Mouse (Mus musculus): ENCODE measurements around the gene Plxnb2. TPM values are rescaled to one million over a fixed set of nuclear protein-coding genes. Genes with fewer than 3 reads are reported as not detected.
A peak's percentile ranks its signal among the peaks of the same experiment; 100 is the strongest.

The Plxnb2 gene
- total RNA-seq (2014; fragmentation: Nextera tagmentation): 19.1 and 23.4 TPM in 2 replicates
- total RNA-seq (2017): 11.0 and 14.7 TPM in 2 replicates

DNA sequence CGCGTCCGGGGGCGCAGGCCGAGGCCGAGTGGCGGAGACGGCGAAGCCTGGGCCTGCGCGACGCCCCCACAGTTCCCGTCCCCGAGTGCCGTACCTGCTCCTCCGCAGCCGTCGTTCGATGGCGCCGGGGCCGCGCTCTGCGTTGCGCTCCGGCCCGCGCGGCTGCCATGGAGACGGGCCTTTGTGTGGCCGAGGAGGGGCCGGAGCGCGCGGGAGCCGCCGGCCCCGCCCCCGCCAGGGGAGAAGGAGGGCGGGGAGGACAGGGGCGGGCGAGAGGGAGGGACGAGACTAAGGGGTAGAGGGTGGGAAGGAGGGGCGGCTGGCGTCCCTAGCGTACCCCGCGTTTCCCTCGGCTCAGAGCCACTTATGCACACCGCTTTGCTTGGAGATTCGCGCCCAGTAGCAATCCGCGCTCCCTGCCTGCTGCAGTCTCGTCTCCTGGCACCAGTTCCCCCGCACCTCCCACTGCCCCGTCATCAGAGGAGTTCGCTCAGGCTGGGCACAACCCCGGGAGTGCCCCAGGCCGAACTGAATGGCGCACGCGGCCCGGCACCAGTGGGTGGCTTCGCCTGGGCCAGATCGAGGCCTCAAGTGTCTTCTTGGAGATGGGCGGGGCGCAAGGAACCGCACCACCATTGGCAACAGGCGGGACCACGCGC, at the start of gene Plxnb2:
Gene Plxnb2, minus strand, starts transcription at position 218 of the 659 bp plus-strand sequence.
- ATAC-seq (replicated peaks; ENCODE audit: poor library complexity, severe bottlenecking): peak; percentile 14

DNA sequence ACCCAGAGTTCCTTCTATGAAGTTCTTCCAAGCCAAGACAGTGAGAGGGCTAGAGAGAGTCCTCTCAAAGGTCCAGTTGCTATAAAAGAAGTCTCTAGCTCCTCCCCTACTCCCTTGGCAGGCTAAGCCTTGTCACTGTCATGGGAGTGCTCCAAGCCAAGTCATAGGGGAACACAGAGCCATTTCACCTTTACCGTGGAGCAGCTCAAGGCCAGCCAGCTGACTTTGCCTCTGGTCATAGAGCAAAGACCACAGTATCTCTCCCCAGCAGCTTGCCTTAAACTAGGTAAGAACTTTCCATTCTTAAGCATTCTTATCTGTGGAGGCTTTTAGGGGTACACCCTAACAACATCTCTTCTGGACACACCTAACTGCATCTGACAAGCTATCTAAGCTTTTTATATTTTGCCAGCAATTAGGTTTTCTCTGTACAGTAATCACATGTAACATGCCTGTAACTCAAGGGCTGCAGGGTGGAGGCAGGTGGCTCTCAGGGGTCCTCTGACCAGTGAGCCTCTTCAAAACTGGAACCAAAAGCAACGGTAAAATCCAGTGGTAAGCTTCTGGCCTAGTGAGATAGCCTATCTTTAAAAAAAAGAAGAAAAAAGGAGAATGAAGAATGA, 35.1 kb upstream of the Plxnb2 start:
- no peak for ATAC-seq (replicated peaks; ENCODE audit: poor library complexity, severe bottlenecking)

DNA sequence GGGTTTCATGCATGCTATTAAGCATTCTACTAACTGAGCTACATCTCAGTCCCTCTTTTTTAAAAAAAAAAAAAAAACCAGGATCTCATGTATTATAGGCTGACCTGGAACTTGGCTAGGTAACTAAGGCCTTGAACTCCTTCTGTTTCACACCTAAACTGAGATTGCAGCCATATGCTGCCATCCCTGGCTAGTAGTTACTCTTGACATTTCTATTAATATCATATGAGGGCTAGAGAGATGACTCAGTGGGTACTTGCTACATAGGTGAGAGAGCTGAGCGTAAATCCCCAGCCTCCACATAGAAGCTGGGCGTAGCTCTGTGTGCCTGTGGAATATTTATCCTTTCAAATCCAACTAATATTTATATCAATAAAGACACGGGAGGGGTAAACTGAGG, 34.4 kb upstream of the Plxnb2 start:
- ATAC-seq (replicated peaks; ENCODE audit: poor library complexity, severe bottlenecking): no peak

DNA sequence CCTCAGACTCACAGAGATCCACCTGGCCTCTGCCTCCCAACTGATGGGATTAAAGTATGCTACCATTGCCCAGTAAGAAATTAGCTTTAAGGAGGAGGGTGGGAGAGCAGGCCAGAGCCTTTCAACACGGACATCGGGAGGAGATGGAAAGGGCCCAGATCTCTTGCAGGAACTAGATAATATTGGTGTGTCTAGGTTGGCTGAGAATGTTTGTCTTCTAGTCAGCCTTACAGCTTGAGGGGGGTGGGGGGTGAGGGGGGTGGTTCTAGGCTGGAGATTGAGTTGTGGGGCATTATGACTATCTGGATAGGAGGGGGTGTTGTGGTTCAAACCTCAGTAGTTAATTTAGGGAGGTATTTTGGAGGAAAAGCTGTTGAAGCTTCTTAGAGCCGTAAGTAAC, 32.9 kb upstream of the Plxnb2 start:
- no peak for ATAC-seq (replicated peaks; ENCODE audit: poor library complexity, severe bottlenecking)

DNA sequence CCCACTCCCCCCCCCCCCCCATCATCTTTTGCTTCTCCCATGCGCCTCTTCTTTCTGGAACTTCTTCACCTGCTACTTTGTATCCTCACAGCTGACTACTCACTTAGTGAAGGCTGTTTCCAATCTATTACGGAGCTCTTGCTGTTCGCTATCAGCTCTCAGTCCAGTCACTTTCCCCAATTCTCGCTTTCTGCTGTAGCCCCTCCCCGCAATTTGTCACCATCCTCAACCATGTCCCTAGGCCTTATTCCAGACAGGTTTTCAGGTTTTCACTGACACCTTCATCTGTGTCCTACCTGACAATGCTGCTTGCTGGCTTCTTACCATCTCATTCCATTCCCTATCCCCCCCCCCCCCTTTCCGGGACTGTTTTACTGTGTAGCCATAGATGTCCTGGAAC, 31.9 kb upstream of the Plxnb2 start:
- no peak for ATAC-seq (replicated peaks; ENCODE audit: poor library complexity, severe bottlenecking)

DNA sequence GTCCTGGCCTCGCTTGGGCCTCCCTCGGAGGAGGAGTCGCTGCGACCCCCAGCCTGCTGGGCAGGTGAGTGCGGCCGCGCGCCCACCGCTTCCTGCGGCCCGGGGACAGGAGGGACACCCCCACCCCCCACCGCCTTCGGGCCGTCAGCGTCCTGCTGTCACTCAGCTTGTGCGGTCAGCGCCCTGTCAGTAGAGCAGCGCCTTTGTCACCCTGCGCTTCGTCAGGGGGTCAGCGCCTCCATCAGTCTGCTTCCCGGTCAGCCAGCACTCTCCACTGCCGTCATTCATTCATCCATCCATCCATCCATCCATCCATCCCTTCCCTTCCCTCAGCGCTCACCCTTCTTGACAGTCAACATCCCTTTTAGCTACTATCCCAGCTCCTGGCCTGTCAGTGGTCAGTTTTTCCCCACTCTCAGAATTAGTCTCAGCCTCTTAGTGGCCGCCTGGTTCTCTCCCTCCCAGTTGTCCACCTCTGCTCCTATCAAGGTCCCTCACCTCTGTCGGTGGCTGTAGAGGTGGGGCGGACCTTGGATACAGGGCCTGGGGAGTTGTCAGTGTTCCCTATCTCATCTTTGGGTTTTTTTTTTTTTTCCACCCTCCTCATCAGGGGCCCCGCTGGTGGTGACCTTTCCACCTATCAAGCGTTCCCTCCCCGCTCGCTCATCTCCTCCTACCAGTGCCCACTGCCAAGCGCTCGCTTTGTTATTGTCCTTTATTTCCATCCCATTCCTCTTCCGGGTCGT, 31.3 kb upstream of the Plxnb2 start:
- peak; percentile 23 for ATAC-seq (replicated peaks; ENCODE audit: poor library complexity, severe bottlenecking)

DNA sequence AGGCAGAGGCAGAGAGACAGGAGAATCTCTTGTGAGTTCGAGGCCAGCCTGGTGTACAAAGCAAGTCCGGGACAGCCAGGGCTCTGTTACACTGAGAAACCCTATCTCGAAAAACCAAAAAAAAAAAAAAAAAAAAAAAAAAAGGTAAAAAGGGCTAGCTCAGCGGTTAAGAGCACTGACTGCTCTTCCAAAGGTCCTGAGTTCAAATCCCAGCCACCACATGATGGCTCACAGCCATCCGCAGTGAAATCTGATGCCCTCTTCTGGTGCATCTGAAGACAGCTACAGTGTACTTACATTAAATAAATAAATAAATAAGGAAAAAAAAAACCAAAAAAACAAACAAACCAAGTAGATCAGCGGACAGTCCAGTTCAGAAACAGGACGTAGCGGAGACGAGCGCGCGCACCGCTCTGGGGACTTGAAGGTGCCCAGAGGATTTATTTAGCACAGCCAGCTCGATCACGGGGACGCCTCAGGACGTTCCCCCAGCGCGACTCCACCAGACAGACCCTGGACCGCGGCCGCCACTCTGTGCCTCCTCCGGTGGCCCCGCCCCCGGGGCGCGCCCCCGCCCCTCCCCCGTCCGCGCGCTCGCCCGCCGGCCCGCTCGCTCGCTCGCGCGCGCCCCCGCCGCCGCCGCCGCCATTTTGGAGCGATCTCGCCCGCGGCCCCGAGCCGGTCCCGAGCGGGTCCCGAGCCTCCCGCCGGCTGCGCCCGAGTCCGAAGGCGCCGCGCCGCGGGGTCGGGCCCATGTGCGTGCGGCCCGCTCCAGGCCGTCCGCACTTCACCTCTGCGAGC, 30.5 kb upstream of the Plxnb2 start, which contains the start of gene Ppp6r2:
Gene Ppp6r2, plus strand, starts transcription at position 639 of the 801 bp plus-strand sequence.
- peak; percentile 70 for ATAC-seq (replicated peaks; ENCODE audit: poor library complexity, severe bottlenecking)

DNA sequence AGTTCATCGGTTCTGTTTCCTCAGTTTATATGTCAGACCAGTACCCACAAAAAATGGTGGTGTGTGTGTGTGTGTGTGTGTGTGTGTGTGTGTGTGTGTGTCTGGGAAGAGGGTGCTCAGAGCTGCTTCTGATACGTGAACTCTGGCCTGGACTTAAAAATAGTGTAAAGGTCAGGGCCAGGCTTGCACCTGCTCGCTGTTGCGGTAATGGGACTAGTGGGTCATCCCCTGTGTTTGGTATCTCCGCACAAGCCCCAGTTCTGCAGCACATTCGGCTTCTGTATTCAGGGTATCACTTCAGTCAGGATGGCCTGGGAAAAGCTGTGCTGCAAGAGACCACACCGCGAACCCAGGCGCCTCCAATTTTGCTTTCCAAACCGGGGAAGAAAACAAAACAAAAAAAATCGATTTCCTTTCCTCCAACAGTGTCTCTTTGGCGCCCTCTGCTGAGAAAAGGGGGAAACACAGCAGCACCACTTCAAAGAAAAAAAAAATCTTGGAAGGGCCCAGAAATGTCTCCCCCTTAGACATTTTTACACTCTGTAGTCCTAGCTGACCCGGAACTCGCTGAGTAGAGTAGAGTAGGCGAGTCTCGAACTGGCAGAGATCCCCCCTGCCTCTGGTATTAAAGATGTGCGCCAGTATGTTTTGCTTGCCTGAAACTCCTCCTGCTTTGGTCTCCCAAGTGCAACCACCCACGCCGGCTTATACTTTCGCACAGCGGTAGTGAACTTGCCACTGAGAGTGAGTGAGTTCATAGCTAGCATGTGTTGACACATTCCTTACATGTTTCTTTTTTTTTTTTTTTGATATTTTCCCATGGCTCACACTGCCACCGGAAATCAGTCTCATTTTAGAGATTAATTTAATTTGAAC, 29.5 kb upstream of the Plxnb2 start:
- ATAC-seq (replicated peaks; ENCODE audit: poor library complexity, severe bottlenecking): peak; percentile 61

DNA sequence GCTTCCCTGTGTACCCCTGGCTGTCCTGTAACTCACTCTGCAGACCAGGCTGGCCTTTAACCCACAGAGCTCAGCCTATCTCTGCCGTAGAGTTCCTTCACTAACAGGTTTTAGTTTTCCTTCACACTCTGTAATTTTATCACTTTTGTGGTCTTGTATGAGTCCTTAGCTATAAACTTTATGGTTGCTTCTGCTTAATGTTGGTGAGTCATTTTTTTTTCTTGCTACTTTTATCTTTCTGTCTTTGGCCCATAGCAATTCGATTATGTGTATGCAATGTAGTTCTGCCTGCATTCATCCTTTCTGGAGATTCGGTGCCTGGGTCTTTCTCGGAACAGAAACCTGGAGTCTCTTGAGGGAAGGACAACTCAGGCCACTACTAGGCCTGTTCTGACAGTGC, 26.9 kb upstream of the Plxnb2 start:
- ATAC-seq (replicated peaks; ENCODE audit: poor library complexity, severe bottlenecking): no peak

DNA sequence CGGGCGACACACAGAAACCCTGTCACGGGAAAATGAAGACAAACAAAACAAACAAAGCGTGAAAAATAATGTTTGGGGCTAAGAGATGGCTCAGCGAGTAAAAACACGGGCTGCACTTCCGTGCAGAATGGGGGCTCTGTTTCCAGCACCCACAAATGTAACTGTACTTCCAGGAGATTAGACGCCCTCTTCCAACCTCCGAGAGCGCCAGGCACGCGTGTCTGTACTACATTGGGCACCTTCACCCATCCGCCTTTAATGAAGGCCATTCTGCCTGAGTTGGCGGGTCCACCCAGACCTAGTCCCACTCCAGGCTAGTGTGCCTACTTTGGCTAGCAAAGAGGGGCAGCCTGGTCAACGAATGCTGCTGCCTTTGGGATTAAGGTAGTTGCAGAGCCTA, 16.5 kb upstream of the Plxnb2 start:
- ATAC-seq (replicated peaks; ENCODE audit: poor library complexity, severe bottlenecking): no peak

DNA sequence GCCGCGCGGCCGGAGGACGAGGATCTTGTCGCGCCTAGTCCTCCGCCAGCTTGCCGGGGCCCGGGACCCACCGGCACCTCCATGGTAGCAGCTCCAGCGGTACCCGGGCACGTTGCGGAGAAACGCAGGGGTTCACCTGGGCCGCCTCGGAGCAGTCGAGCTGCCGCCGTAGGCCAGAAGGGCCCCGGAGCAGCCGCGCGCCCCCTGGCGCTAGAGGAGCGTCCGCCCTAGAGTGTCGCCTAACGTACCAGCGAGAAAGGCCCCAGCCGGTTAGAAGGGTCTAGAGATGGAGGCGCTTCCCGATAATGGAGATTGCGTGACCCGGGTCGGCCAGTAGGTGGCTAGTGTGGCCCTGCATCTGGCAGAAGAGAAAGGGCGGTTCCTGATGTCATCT, 15.7 kb upstream of the Plxnb2 start, which contains the start of gene Dennd6b:
Gene Dennd6b, minus strand, starts transcription at position 184 of the 394 bp plus-strand sequence.
- peak; percentile 97 for ATAC-seq (replicated peaks; ENCODE audit: poor library complexity, severe bottlenecking)

DNA sequence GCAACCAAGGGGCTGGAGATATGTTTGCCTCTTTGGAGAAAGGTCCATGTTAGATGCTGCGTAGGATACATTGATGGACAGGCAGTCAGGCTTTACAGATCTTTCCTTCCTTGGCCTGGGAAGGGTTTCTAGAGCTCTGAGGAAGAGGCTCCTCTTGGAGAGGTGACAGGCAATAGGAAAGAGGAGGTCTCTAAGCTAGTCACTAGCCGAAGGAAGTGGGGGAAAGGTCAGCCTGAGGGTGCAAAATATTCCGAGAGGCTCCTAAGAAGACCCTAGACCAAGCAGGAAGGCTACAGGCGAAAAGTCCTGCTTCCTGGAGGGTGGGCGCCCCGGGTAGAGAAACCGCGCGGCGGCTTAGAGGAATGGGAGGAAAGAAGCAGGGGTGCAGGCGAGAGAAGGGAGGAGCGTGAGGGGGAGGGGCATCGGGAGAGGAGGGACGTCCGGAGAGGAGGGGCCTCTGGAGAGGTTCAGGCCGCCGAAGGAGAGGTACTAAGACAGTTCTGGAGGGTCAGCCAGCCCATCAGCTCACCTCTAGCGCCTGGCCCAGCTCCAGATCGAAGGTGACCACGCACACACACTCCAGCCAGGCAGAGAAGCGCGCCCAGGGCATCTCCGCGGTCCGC, 15.2 kb upstream of the Plxnb2 start:
- ATAC-seq (replicated peaks; ENCODE audit: poor library complexity, severe bottlenecking): peak; percentile 86

DNA sequence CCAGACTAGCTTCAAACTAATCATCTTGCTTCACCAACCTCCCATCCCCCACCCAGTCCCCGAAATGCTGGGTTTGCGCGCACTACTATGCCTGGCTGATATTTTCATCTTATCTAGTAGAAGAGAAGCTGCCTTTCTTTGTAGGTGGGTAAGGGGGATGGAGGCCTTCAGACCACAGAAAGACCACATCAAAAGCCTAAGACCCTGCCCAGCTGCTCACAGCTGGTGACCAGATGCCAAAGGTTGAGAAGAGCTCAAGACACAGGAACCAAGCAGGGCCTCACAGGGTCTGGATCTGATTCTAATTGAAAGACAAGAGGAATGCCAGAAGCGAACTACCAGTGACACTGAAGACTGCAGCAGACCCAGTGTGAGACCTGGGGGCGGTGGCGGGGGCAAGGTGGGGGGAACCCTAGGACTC, 14.7 kb upstream of the Plxnb2 start:
- ATAC-seq (replicated peaks; ENCODE audit: poor library complexity, severe bottlenecking): no peak

DNA sequence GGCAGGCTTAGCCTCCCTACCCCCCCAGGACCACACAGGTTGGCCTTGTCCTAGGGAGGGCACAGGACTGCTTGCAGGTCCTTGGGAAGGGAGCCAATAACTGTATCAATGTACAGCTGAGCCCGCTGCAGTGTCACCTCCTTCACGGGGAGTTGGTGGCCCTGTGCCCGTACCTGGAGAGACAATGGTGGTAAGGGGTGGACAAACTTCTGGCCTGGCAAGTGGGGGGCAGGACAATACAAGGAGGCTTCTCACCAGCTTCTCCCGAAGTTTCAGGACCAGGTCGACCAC, 4.3 kb upstream of the Plxnb2 start:
- no peak for ATAC-seq (replicated peaks; ENCODE audit: poor library complexity, severe bottlenecking)

DNA sequence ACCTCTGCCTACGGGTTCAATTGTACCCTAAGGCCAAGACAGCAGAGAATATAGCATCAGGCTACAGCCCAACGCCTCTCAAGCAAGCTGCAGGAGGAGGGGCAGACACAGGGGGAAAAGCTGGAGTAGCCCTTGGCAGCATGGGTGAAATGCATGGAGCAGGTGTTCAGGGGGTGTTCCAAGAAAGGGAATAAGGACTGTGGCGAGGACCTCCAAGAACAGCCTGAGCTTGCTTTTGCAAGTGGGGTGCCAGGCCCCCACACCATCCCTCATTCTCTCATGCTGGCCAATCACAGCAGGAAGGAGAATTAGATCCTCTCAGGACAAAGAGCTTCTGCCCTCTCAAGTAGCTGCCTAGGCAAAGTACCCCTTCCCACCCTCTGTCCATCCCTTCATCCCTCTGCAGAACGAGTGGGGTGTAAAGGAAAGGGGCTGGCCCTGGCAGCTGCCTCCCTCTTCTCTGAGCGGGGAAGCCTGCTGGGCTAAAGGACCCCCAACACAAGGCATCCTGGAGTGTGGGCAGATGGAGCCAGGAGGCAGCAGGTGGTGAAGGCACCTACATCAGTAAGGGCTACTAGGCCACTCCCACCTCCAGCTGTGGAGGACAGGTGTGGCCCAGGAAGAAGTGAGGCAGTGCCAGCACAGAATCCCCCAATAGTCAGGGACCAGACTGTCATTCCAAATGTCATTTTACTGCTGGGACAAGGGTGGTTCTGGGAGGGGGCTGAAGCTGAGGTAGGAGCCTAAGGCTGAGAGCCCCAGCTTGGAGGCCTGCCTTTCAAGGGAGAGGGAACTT, 3.8 kb upstream of the Plxnb2 start:
- no peak for ATAC-seq (replicated peaks; ENCODE audit: poor library complexity, severe bottlenecking)

DNA sequence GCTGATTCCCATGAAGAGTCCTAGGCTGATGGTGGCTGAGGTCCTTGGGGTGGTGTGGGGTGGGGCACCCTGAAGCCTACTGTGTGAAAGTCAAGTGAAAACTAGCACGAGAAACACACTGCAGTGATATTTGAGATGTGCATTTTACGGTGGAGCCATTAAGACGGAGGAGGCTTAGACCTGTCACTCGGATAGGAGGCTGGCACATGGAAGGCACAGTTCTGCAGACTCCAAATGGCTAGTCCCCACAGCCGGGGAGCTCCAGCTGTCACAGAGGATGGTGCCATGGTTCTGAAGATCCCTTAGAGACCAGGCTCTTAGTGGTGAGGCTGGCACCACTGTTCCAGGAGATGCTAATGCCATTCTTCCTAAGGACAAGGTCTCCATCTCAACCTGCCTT, 2.3 kb upstream of the Plxnb2 start:
- ATAC-seq (replicated peaks; ENCODE audit: poor library complexity, severe bottlenecking): no peak

DNA sequence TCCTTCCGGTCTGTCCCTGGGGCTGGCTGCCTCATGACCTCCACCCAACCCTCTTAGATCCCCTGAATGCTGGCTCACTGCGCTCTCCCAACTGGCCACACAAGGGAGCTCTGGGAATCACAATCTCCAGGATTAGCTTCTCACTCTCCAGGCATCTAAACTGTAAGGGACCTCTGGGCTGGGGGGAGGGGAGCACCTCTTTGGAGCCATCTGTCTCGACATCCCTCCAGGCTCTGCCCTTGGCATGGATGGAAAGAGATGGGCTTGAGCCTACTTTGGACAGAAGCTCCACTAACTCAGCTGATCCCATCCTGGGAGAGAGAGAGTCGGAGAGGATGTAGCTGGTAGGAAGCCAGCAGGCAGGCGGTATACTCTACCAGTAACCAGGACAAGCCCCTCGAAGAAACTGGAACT, 1.7 kb upstream of the Plxnb2 start:
- no peak for ATAC-seq (replicated peaks; ENCODE audit: poor library complexity, severe bottlenecking)

DNA sequence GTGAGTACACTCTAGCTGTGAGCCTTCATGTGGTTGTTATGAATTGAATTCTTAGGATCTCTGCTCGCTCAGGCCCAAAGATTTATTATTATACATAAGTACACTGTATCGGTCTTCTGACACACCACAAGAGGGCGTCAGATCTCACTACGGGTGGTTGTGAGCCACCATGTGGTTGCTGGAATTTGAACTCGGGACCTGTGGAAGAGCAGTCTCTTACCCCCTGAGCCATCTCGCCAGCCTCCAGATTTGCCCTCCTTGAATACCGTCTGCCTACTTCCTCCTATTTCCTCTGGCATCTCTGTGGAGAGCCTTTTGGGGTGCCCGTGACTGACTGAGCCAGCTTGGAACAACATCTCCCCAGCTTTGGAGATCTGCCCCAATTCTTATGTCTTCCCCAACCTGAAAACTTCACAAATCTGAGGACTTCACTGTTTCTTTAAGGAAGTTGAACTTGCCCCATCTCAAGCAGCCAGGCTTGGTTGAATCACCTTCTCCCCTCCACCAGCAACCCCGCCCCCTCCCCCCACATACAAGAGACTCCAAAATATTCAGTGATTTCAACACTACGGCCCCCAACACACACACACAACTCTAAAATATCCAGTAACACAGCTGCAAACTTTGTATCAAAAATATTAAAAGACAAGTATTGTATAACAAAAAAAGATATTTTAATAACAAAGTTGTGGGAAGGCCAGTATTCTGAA, 1.1 kb upstream of the Plxnb2 start:
- ATAC-seq (replicated peaks; ENCODE audit: poor library complexity, severe bottlenecking): no peak
